Mouse (Mus musculus): ENCODE results near the gene Rbm41. TPM values are rescaled to one million over a fixed set of nuclear protein-coding genes. Genes with fewer than 3 reads are reported as not detected.
A peak's percentile ranks its signal among the peaks of the same experiment; 100 is the strongest.

The Rbm41 gene
- polyA plus RNA-seq, 1 experiment from 2014 or later = 5.8 TPM

DNA sequence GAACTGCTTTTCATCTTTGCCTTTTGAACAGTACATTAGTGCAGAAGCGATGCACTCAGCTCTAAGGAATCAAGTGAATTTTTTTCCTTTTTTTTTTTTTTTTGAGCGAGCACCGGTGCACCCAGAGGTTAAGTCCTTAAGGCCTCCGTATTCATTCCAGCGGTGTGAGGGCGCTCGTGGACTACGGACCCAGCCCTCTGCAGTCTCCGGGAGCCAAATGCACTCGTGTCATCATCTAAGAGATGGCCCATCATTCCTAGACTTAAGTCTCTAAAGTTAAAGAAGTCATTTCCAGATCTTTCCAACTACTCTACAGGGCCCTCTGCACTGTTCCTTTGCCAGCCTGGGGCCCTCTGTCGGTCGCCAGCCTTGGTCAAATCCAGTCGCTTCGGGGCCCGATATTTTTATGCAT is 128.1 kb downstream of the Rbm41 start:
- Histone ChIP-seq H3K9ac (peak overlapping the region; percentile 73; the same call in 1 of the 2 replicates), H3K4me3 (peak overlapping the region; percentile 60), H3K9me3 (no peaks in the 10 kb centered on the region), H3K4me2 (peak overlapping the region; percentile 61), H3K36me3 (no peaks in the 10 kb centered on the region), H3K27ac (replicated peaks) (no peak overlapping the region), H3K4me1 (replicated peaks) (peaks cover 5% of the 10 kb centered on the region; the same call in 1 of the 2 replicates), H3K27me3 (peaks cover 23% of the 10 kb centered on the region)
- peak; percentile 51 for ATAC-seq (ENCODE audit: low read depth)
- 20% methylated on average over 15 of the region's 15 CpGs for WGBS

DNA sequence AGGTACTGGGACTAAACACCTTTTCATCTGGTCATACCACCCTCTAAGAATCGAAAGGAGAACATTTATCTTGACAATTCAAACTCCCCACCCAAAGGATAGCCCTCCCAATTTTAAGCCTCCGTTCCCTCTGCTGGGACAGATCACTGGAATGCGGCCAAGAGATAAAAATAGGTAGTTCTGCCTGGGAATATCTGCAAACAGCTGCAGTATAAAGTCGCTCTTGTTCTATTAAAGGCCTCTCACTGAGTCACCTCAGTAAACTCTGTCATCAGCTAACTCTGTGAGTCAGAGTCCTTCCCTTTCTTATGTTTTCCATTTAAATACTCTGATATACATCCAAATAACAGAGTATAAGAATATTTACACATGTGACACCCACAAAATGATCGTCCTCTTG is 139.0 kb downstream of the Rbm41 start:
- Histone ChIP-seq H3K36me3 (no peaks in the 10 kb centered on the region), H3K27ac (replicated peaks) (no peak overlapping the region), H3K4me3 (no peak overlapping the region), H3K9ac (no peak overlapping the region), H3K27me3 (peaks cover 17% of the 10 kb centered on the region), H3K9me3 (no peaks in the 10 kb centered on the region), H3K4me2 (no peak overlapping the region), H3K4me1 (replicated peaks) (no peaks in the 10 kb centered on the region)
- ATAC-seq (ENCODE audit: low read depth) = no peak
- whole genome bisulfite sequencing = 78% methylated on average over 5 of the region's 5 CpGs

DNA sequence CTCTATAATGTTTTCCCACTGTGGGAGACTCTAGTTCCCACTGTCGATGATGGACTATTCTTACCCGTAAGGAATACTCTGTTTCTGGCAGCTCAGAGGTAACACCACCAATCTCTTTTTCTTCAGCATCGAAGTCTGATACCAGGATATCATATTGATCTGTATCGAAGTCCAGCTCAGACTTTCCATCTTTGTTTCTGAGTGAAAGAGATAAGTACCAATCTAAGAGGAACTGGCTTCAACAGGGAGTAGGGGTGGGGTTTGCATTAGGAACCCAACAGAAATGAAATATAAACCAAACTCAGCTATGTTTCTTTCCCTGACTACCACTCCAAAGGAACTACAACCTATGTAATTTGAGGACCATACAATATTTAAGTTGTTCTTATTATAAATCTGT is 143.6 kb downstream of the Rbm41 start:
- H3K4me3 ChIP-seq = no peak overlapping the region
- H3K4me2 ChIP-seq = no peak overlapping the region
- 89% methylated on average over 4 of the region's 4 CpGs for WGBS
- H3K36me3 ChIP-seq = no peaks in the 10 kb centered on the region
- H3K4me1 ChIP-seq (replicated peaks) = no peaks in the 10 kb centered on the region
- H3K27ac ChIP-seq (replicated peaks) = no peak overlapping the region
- no peaks in the 10 kb centered on the region for H3K9me3 ChIP-seq
- no peak for ATAC-seq (ENCODE audit: low read depth)
- H3K9ac ChIP-seq = no peak overlapping the region
- peaks cover 10% of the 10 kb centered on the region for H3K27me3 ChIP-seq

DNA sequence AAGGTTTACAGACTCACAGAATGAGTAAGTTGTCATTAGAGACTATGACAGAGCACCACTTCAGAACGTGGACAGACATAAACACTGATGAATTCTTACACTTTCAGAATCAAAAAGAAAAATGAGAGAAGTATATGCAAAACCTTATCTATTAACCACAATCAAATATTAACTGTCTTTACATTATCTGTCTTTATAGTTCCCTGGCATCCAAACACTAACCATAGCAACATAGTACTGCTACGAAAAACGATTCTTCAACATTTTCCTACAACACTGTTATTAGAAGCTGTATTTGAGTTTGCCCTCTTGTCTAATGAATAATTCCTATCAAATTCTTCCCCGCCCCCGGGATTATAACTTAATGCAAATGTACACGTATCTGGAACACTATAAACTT is 157.3 kb downstream of the Rbm41 start:
- no peak overlapping the region for H3K27ac ChIP-seq (replicated peaks)
- no peak overlapping the region for H3K4me2 ChIP-seq
- H3K4me3 ChIP-seq = no peak overlapping the region
- no peak overlapping the region for H3K9ac ChIP-seq
- H3K4me1 ChIP-seq (replicated peaks) = no peaks in the 10 kb centered on the region
- H3K27me3 ChIP-seq = peaks cover 4% of the 10 kb centered on the region; the same call in 1 of the 2 replicates
- WGBS = 79% methylated on average over 6 of the region's 6 CpGs
- no peak for ATAC-seq (ENCODE audit: low read depth)
- H3K9me3 ChIP-seq = no peaks in the 10 kb centered on the region
- no peaks in the 10 kb centered on the region for H3K36me3 ChIP-seq

Other genes with a start within 250 kb of the Rbm41 start
- not detected in 2 replicates for gene Ripply1, start 216.2 kb downstream of the Rbm41 start, polyA plus RNA-seq (2015; fragmentation: Nextera tagmentation; extraction: Ambion mirVana)
- 0.20 and 2.5 TPM in 2 replicates for gene Cldn2, start 197.8 kb downstream of the Rbm41 start, polyA plus RNA-seq (2015; fragmentation: Nextera tagmentation; extraction: Ambion mirVana)
- 4.9 and 5.1 TPM in 2 replicates for gene Morc4, start 126.9 kb downstream of the Rbm41 start, polyA plus RNA-seq (2015; fragmentation: Nextera tagmentation; extraction: Ambion mirVana)
- gene Nup62cl, start 64.1 kb upstream of the Rbm41 start, polyA plus RNA-seq (2015; fragmentation: Nextera tagmentation; extraction: Ambion mirVana) = 0.74 and 1.2 TPM in 2 replicates
- gene Pih1h3b, start 64.3 kb upstream of the Rbm41 start, polyA plus RNA-seq (2015; fragmentation: Nextera tagmentation; extraction: Ambion mirVana) = not detected in 2 replicates

Measured in neural tube, embryonic 13.5 days (tissue).